Comparison of ENCODE assay signal across 9 mouse cellular contexts in the genomic region with DNA sequence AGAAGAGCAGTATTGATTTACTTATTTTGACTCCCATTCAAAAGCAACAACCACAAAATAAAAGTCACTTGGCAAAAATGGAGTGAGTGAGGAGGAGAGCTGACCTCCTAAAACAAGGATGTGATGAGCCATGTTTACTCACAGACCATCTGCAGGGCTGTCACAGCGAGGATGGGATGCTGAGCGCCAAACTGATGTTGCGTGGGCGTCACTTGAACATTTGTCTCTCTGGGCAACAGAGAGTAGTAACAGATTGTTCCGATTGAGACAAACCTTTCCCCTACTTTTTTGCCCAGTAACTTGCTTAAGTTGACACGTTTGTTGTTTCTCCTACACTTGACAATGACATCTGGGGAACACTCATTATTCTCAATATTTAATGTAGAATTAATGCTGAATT.
A peak's percentile ranks its signal among the peaks of the same experiment; 100 is the strongest.
DNase-seq lines count a peak whose midpoint lies in the region; ATAC-seq and TF ChIP-seq lines count a peak whose summit lies in the region.
"Had no signal": no experiment of that assay in that cellular context is flagged by ENCODE, and none has a peak within 500 bp of the region (broad histone marks: within the 10 kb centered on the region; RNA-seq: fewer than 3 reads in every experiment).

No protein-coding gene starts in this region.

- H3K9me3 ChIP-seq in liver, postnatal 0 days (ENCODE audit: low read length) = no peaks in the 10 kb centered on the region

- H3K4me2 ChIP-seq in liver, postnatal 0 days (ENCODE audit: low read depth, low read length) = no peak overlapping the region

- no peak overlapping the region for H3K4me3 ChIP-seq in liver, postnatal 0 days (ENCODE audit: low read depth, low read length)

- intact Hi-C loops in heart, postnatal 10 days (cut with DNase I) = no loop called here
- intact Hi-C loops in left cerebral cortex, postnatal 10 days (cut with DNase I) = no loop called here

- no peaks in the 10 kb centered on the region for H3K36me3 ChIP-seq in liver, postnatal 0 days (replicated peaks; ENCODE audit: insufficient read depth, low read length)

- no peak for TF ChIP-seq EP300 in liver, postnatal 0 days (IDR thresholded peaks at IDR 0.05; ENCODE audit: low read depth)

- H3K4me1 ChIP-seq in liver, postnatal 0 days (ENCODE audit: insufficient read depth) = no peaks in the 10 kb centered on the region

- 69% methylated on average over 6 of the region's 6 CpGs for WGBS in liver, postnatal 0 days (ENCODE audit: insufficient replicate concordance)

- ATAC-seq in liver, postnatal 0 days = no peak
- no peak for ATAC-seq in megakaryocyte-erythroid progenitor cell, adult 5-6 weeks (replicated peaks; ENCODE audit: low FRiP score, low TSS enrichment, poor library complexity, severe bottlenecking)

- H3K9ac ChIP-seq in liver, postnatal 0 days (replicated peaks) = no peak overlapping the region

- no peaks in the 10 kb centered on the region for H3K27me3 ChIP-seq in liver, postnatal 0 days (ENCODE audit: insufficient read depth, low read length)

- peak; percentile 8 for DNase-seq in adrenal gland, postnatal 14 days
- no peak for DNase-seq in adrenal gland, postnatal 25 days
- peak; percentile 89 for DNase-seq in 3T3-L1 (ENCODE audit: low read depth, low spot score)
- DNase-seq in heart, postnatal 10 days = peak; percentile 37 to 42
- peak; percentile 68 to 76 for DNase-seq in left cerebral cortex, postnatal 10 days (ENCODE audit: extremely low spot score in 1 of 2, low spot score in 2 of 2)
- DNase-seq in liver, postnatal 0 days = no peak
- no peak for DNase-seq in spleen, postnatal 4 days (ENCODE audit: low spot score in 2 of 2)
- DNase-seq: cerebellum, adult 11 months had no signal

- TF ChIP-seq CTCF in liver, postnatal 0 days (IDR thresholded peaks at IDR 0.05; ENCODE audit: low read depth) = no peak

- H3K27ac ChIP-seq in liver, postnatal 0 days (ENCODE audit: low read depth) = no peak overlapping the region

Comparison
In these comparisons a context has a peak if more than half of its experiments do, and no peak if none do; other contexts are left out.
1. DNase-seq: peak in adrenal gland, postnatal 14 days (single experiment), 3T3-L1 (single experiment), heart, postnatal 10 days (2 of 2) and left cerebral cortex, postnatal 10 days (2 of 2); none in adrenal gland, postnatal 25 days (single experiment), liver, postnatal 0 days (single experiment) and spleen, postnatal 4 days (0 of 2).